Mouse (Mus musculus) small intestine, adult 2 months (tissue): ENCODE measurements around the gene Spata4. TPM values are rescaled to one million over a fixed set of nuclear protein-coding genes. Genes with fewer than 3 reads are reported as not detected.
"Not testable (repeated sequence)": the region's sequence is repeated elsewhere in the genome, so short reads cannot be mapped to it uniquely, and the experiment has no call there.

Source experiments
- H3K27ac ChIP-seq: fragments of 200-500 bp; 2 replicates; pipeline ENCODE4 v1.5.1; 2012; ENCODE audit warnings: low read depth, low read length, control low read depth, inconsistent platforms; ENCODE audit not compliant: insufficient read depth
- H3K27me3 ChIP-seq: fragments of 200-500 bp; 2 replicates; pipeline ENCODE4 v1.6.1; 2012; ENCODE audit warnings: mild to moderate bottlenecking, moderate library complexity, low read length, inconsistent platforms; ENCODE audit not compliant: control insufficient read depth, insufficient read depth
- H3K36me3 ChIP-seq: fragments of 200-500 bp; 2 replicates; pipeline ENCODE4 v1.6.1; 2012; ENCODE audit warnings: mild to moderate bottlenecking, low read length, control low read depth, inconsistent platforms; ENCODE audit not compliant: control insufficient read depth, insufficient read depth
- H3K4me1 ChIP-seq: fragments of 200-500 bp; 2 replicates; pipeline ENCODE4 v1.6.1; 2012; ENCODE audit warnings: low read length, inconsistent platforms, mixed read lengths; ENCODE audit not compliant: control insufficient read depth, insufficient read depth, insufficient read length
- H3K4me3 ChIP-seq: fragments of 200-500 bp; 2 replicates; pipeline ENCODE4 v1.5.1; 2012; ENCODE audit warnings: low read depth, mild to moderate bottlenecking, control low read depth, inconsistent platforms, low read length, moderate library complexity
- CTCF ChIP-seq: fragments of 200-500 bp; IDR thresholded peaks from 2 replicates; pipeline ENCODE4 v1.5.1; 2012; ENCODE audit warnings: low read depth, mild to moderate bottlenecking, control low read depth, inconsistent platforms, low read length, moderate library complexity, mixed read lengths; ENCODE audit not compliant: insufficient replicate concordance, insufficient read length; ENCODE audit errors: extremely low read depth
- POLR2A ChIP-seq: fragments of 200-500 bp; IDR thresholded peaks from 2 replicates; pipeline ENCODE4 v1.6.1; 2012; ENCODE audit warnings: low read depth, mild to moderate bottlenecking, control low read depth, inconsistent platforms, low read length, moderate library complexity
- WGBS: fragments of 180-500 bp; shearing (Covaris S2); methylation state at CpG from one replicate; pipeline ENCODE4 v1.1.7; 2018; 5-methylcytosine and 5-hydroxymethylcytosine counted together
- polyA plus RNA-seq: library from polyadenylated mRNA; depleted of rRNA; stranded (reverse); fragments of >200 nt; gene quantifications from 2 replicates; pipeline ENCODE4 v1.2.3, GENCODE M21; 2012; rRNA removed

The Spata4 gene
- polyA plus RNA-seq, 1 experiment: not detected

DNA sequence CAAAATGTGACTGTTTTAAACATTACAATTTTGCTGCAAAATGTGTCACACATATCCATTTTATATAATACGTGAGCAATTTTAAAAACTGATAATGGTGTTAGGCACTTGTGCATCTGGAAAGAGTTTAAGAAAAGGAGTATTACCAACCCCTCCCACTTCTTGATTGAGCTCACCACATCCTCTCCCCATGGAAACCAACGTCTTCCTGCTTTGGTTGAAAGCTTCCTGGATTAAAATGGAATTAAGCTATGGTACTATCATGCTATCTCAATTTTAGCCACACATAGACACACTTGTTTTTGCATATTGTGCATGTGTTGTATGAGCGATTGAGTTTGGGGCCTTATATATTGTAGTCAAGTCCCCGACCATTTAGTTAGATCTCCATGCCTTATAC, 2.9 kb downstream of the Spata4 start:
- no peak for TF ChIP-seq POLR2A
- TF ChIP-seq CTCF: no peak
- no peaks in the 10 kb centered on the region for H3K27me3 ChIP-seq
- no peak overlapping the region for H3K4me3 ChIP-seq
- WGBS: 70% methylated on average over 4 of the region's 4 CpGs
- no peaks in the 10 kb centered on the region for H3K36me3 ChIP-seq
- H3K27ac ChIP-seq: no peak overlapping the region
- H3K4me1 ChIP-seq: no peaks in the 10 kb centered on the region

DNA sequence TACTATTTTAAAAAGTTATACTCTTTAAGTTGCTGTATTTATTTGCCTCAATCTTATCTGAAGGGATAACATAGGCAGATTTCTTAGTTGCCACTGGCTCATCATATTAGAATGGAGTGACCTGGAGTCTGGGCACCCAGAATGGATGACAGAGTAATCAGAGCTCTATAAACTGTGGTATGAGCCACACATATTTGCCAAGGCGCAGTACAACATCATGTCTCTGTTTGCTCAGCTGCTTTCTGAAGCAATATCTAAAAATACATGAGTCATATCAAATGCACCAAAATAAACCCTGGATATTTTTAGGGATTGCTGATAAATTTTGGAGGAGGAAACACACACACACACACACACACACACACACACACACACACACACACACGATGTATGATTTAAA, 8.8 kb downstream of the Spata4 start:
- H3K4me1 ChIP-seq: no peaks in the 10 kb centered on the region
- H3K27ac ChIP-seq: no peak overlapping the region
- TF ChIP-seq CTCF: no peak
- TF ChIP-seq POLR2A: no peak
- no peaks in the 10 kb centered on the region for H3K36me3 ChIP-seq
- WGBS: 56% methylated on average over 2 of the region's 2 CpGs
- H3K4me3 ChIP-seq: no peak overlapping the region
- H3K27me3 ChIP-seq: no peaks in the 10 kb centered on the region

DNA sequence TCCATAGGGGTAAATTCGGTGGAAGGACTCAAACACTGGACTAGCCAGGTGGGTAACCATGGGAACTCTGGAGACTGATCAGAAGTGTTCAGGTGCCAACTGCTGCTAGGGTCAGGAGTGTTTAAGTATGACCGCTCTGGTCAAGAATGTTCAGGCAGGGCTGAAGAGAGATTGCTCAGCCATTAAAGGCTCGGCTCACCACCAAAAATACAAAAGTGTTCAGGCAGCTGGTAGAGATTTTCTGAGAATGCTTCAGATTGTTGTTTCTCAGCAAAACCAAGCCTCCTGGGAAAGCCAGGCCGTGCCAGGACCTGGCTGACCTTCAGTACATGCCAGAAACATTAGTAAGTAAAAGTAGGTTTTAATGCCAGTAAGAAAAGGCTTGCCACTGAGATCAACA, 9.7 kb downstream of the Spata4 start:
- 64% methylated on average over 4 of the region's 4 CpGs for WGBS
- TF ChIP-seq CTCF (no peak), POLR2A (no peak)
- Histone ChIP-seq H3K4me3 (no peak overlapping the region), H3K27me3 (no peaks in the 10 kb centered on the region), H3K4me1 (no peaks in the 10 kb centered on the region), H3K36me3 (no peaks in the 10 kb centered on the region), H3K27ac (no peak overlapping the region)

DNA sequence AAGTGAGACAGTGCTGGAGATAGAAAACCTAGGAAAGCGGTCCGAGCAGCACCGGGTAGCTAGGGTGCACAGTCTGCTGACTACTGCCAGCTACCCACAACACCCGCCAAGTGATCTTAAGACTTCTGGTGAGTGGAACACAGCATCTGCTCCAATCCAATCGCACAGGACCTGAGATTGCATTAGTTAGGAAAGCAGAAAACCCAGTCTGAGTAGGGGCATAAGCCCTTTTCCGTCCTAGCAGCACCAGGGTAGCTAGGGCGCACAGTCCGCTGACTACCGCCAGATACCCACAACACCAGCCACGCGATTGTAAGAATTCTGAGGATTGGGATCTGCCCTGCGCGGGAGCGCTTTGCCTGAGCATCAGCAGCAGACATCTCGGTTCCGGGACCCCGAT, 16.1 kb downstream of the Spata4 start:
- H3K27me3 ChIP-seq, H3K36me3 ChIP-seq, H3K4me3 ChIP-seq, H3K27ac ChIP-seq, H3K4me1 ChIP-seq: not testable (repeated sequence)
- WGBS: 77% methylated on average over 17 of the region's 17 CpGs

DNA sequence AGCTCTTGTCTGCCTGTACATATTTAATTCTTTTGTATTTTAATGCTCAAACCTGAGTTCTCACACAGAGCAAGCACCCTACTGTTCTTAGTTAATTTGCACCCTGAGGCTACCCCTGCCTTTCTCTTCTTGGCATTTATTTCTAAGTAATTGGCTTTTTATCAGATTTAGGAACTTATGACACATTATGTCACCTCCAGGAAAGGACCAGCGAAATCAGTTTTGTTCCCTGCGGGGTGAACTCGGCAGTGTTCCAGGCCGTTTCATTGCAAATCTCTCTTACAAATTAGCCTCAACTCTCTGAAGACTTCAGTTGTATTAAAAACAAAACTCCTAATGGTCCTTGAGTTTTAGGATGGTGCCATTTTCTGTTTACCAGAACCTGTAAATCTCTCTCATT, 38.1 kb downstream of the Spata4 start:
- no peak overlapping the region for H3K27ac ChIP-seq
- no peak for TF ChIP-seq POLR2A
- TF ChIP-seq CTCF: no peak

More for the DNA sequence above, 38.1 kb downstream of the Spata4 start:
- no peaks in the 10 kb centered on the region for H3K27me3 ChIP-seq
- no peaks in the 10 kb centered on the region for H3K4me1 ChIP-seq
- H3K36me3 ChIP-seq: no peaks in the 10 kb centered on the region
- 75% methylated on average over 4 of the region's 4 CpGs for WGBS
- no peak overlapping the region for H3K4me3 ChIP-seq

Other genes starting within 250 kb of the Spata4 start
- 0.09 and 0.52 TPM in 2 replicates for gene Asb5, start 71.2 kb upstream of the Spata4 start, polyA plus RNA-seq
- gene Spcs3, start 70.8 kb upstream of the Spata4 start, polyA plus RNA-seq: 2.4 and 2.9 TPM in 2 replicates